Mouse (Mus musculus): Measurements from ENCODE around the gene Sgsm1.
A peak's percentile ranks its signal among the peaks of the same experiment; 100 is the strongest.

Gene Sgsm1

GRCm38 (mm10) chr5:113285541-113285940, 25.0 kb downstream of the Sgsm1 start:
- DNase-seq (ENCODE audit: low spot score in 2 of 2), result no peak

- DNase-seq (ENCODE audit: low spot score in 2 of 2), result no peak
Observed at GRCm38 (mm10) chr5:113283726-113284125, 26.9 kb downstream of the Sgsm1 start.

- no peak for DNase-seq (ENCODE audit: low spot score in 2 of 2)
Observed at GRCm38 (mm10) chr5:113281557-113281956, 29.0 kb downstream of the Sgsm1 start.

- DNase-seq (ENCODE audit: low spot score in 2 of 2), result no peak
Observed at GRCm38 (mm10) chr5:113280138-113280856, 30.3 kb downstream of the Sgsm1 start.

GRCm38 (mm10) chr5:113275839-113276238, 34.7 kb downstream of the Sgsm1 start:
- DNase-seq (ENCODE audit: low spot score in 2 of 2), result no peak

GRCm38 (mm10) chr5:113271207-113271811, 39.3 kb downstream of the Sgsm1 start:
- peak; percentile 16 to 31 for DNase-seq (ENCODE audit: low spot score in 2 of 2)

- no peak for DNase-seq (ENCODE audit: low spot score in 2 of 2)
Observed at GRCm38 (mm10) chr5:113270043-113270442, 40.5 kb downstream of the Sgsm1 start.

- DNase-seq (ENCODE audit: low spot score in 2 of 2), result no peak
Observed at GRCm38 (mm10) chr5:113268246-113268645, 42.3 kb downstream of the Sgsm1 start.

- DNase-seq (ENCODE audit: low spot score in 2 of 2), result no peak
Observed at GRCm38 (mm10) chr5:113265637-113266036, 44.9 kb downstream of the Sgsm1 start.

GRCm38 (mm10) chr5:113250806-113251205, 59.8 kb downstream of the Sgsm1 start:
- DNase-seq (ENCODE audit: low spot score in 2 of 2), result no peak

GRCm38 (mm10) chr5:113249263-113249930, 61.2 kb downstream of the Sgsm1 start:
- no peak for DNase-seq (ENCODE audit: low spot score in 2 of 2)

GRCm38 (mm10) chr5:113230196-113230595, 80.4 kb downstream of the Sgsm1 start:
- DNase-seq (ENCODE audit: low spot score in 2 of 2), result no peak

- peak; percentile 80 to 86 for DNase-seq (ENCODE audit: low spot score in 2 of 2)
Observed at GRCm38 (mm10) chr5:113226632-113227102, 83.9 kb downstream of the Sgsm1 start, which contains the start of gene Tmem211. TSS of gene Tmem211 (plus strand) at chr5:113226909.

- no peak for DNase-seq (ENCODE audit: low spot score in 2 of 2)
Observed at GRCm38 (mm10) chr5:113225686-113226435, 84.7 kb downstream of the Sgsm1 start.

GRCm38 (mm10) chr5:113225271-113225670, 85.3 kb downstream of the Sgsm1 start:
- DNase-seq (ENCODE audit: low spot score in 2 of 2), result peak in 1 of 2 experiments; percentile 45

GRCm38 (mm10) chr5:113223888-113224287, 86.7 kb downstream of the Sgsm1 start:
- no peak for DNase-seq (ENCODE audit: low spot score in 2 of 2)

GRCm38 (mm10) chr5:113221147-113221865, 89.3 kb downstream of the Sgsm1 start, which contains the start of gene 2900026A02Rik:
TSS of gene 2900026A02Rik (minus strand) at chr5:113221236.
- DNase-seq (ENCODE audit: low spot score in 2 of 2), result peak; percentile 72 to 77

GRCm38 (mm10) chr5:113220383-113221146, 90.0 kb downstream of the Sgsm1 start:
- DNase-seq (ENCODE audit: low spot score in 2 of 2), result no peak

GRCm38 (mm10) chr5:113219876-113220275, 90.7 kb downstream of the Sgsm1 start:
- DNase-seq (ENCODE audit: low spot score in 2 of 2), result no peak

- no peak for DNase-seq (ENCODE audit: low spot score in 2 of 2)
Observed at GRCm38 (mm10) chr5:113219450-113219849, 91.1 kb downstream of the Sgsm1 start.

Measured in heart, adult 9 months (tissue).